Mouse (Mus musculus) CD8-positive naive resting alpha-beta T cell, adult 57 days (primary cell): Measurements from ENCODE around the gene Zfp503. TPM values are rescaled to one million over a fixed set of nuclear protein-coding genes. Genes with fewer than 3 reads are reported as not detected.

Experiments used
- total RNA-seq: library from RNA; stranded (reverse); gene quantifications from one replicate; pipeline ENCODE4 v1.2.4, GENCODE M21; 2023

Gene Zfp503
- 0.46 TPM for total RNA-seq

GRCm38 (mm10) chr14:21989291-21989913, at the start of gene Zfp503:
Gene Zfp503 (minus strand): TSS chr14:21989601.

GRCm38 (mm10) chr14:22019252-22019948, 30.0 kb upstream of the Zfp503 start, which contains the start of gene Lrmda:
Gene Lrmda (plus strand): TSS chr14:22019712.

Other genes with a start within 250 kb of the Zfp503 start
- 30.8 TPM for gene Samd8, start 239.1 kb downstream of the Zfp503 start, total RNA-seq
- not detected for gene Dusp13, start 238.4 kb downstream of the Zfp503 start, total RNA-seq
- 112 TPM for gene Vdac2, start 164.4 kb downstream of the Zfp503 start, total RNA-seq
- gene Comtd1, start 140.6 kb downstream of the Zfp503 start, total RNA-seq: 9.3 TPM
- gene Lrmda, start 30.1 kb upstream of the Zfp503 start, total RNA-seq: not detected